Comparison of ENCODE assay signal across 9 mouse cellular contexts in genomic region chr5:135001309-135001708, GRCm38 (mm10). TPM values are rescaled to one million over a fixed set of nuclear protein-coding genes. Genes with fewer than 3 reads are reported as not detected.
DNase-seq lines count a peak whose midpoint lies in the region; ATAC-seq lines count a peak whose summit lies in the region.
"Had no signal": no experiment of that assay in that cellular context is flagged by ENCODE, and none has a peak within 500 bp of the region (broad histone marks: within the 10 kb centered on the region; RNA-seq: fewer than 3 reads in every experiment).

No protein-coding gene starts in this region.

- H3K4me3 ChIP-seq in forebrain, embryonic 11.5 days (ENCODE audit: low read depth, low read length) = no peak overlapping the region
- no peak overlapping the region for H3K4me3 ChIP-seq in lung, embryonic 15.5 days

- ATAC-seq in CD4-positive, CD25-positive, alpha-beta regulatory T cell, adult 4 months = no peak
- peak; percentile 66 for ATAC-seq in forebrain, embryonic 11.5 days (replicated peaks; ENCODE audit: low FRiP score)
- ATAC-seq in lung, embryonic 15.5 days (ENCODE audit: borderline replicate concordance, extremely low read depth, low FRiP score, low TSS enrichment) = peak; percentile 76

- no peaks in the 10 kb centered on the region for H3K9me3 ChIP-seq in forebrain, embryonic 11.5 days (ENCODE audit: control insufficient read depth, low read length)
- no peaks in the 10 kb centered on the region for H3K9me3 ChIP-seq in lung, embryonic 15.5 days

- H3K27ac ChIP-seq in forebrain, embryonic 11.5 days (ENCODE audit: low read depth, low read length) = peak overlapping the region; percentile 12; the same call in 1 of the 2 replicates
- peak overlapping the region; percentile 86 for H3K27ac ChIP-seq in lung, embryonic 15.5 days
- H3K27ac ChIP-seq: macrophage had no signal

- 2% methylated on average over 14 of the region's 14 CpGs for WGBS in forebrain, embryonic 11.5 days
- under 1% methylated on average over 14 of the region's 14 CpGs for WGBS in lung, embryonic 15.5 days

- H3K36me3 ChIP-seq in forebrain, embryonic 11.5 days (ENCODE audit: control insufficient read depth, insufficient read depth, low read length) = no peaks in the 10 kb centered on the region
- H3K36me3 ChIP-seq in lung, embryonic 15.5 days = no peaks in the 10 kb centered on the region

- peak; percentile 67 for DNase-seq in CD4-positive, CD25-positive, alpha-beta regulatory T cell, adult 2 months (ENCODE audit: low read depth, low spot score)
- peak; percentile 93 for DNase-seq in WW6 (ENCODE audit: low read depth, low spot score)
- DNase-seq in forebrain, embryonic 11.5 days (ENCODE audit: low spot score) = peak; percentile 85
- peak; percentile 87 to 91 for DNase-seq in kidney, adult 8-10 months
- DNase-seq in retina, embryonic 14.5 days (ENCODE audit: low spot score) = peak; percentile 71
- DNase-seq in left cerebral cortex, adult 18-20 months (ENCODE audit: low spot score in 2 of 2) = no peak

- H3K4me1 ChIP-seq in forebrain, embryonic 11.5 days (replicated peaks; ENCODE audit: control insufficient read depth, insufficient read depth, low read length) = peaks cover 5% of the 10 kb centered on the region; the same call in 1 of the 2 replicates
- H3K4me1 ChIP-seq in lung, embryonic 15.5 days = peaks cover 25% of the 10 kb centered on the region

- no peaks in the 10 kb centered on the region for H3K27me3 ChIP-seq in forebrain, embryonic 11.5 days (ENCODE audit: control insufficient read depth, insufficient read depth, low read length)
- H3K27me3 ChIP-seq in lung, embryonic 15.5 days = no peaks in the 10 kb centered on the region

- H3K9ac ChIP-seq in forebrain, embryonic 11.5 days (ENCODE audit: low read length) = no peak overlapping the region
- no peak overlapping the region for H3K9ac ChIP-seq in lung, embryonic 15.5 days

- H3K4me2 ChIP-seq in forebrain, embryonic 11.5 days (ENCODE audit: low read depth, low read length, severe bottlenecking) = peak overlapping the region; percentile 40; the same call in 1 of the 2 replicates
- H3K4me2 ChIP-seq in lung, embryonic 15.5 days = peak overlapping the region; percentile 33

RNA-seq across cellular contexts. Expression of gene Abhd11, which starts 7.6 kb away (rescaled TPM):
- 10 to 100 TPM; 64.3 to 80.5 TPM for polyA plus RNA-seq in CD4-positive, CD25-positive, alpha-beta regulatory T cell, adult 4 months (2017; shearing (Covaris generic))
- polyA plus RNA-seq in forebrain, embryonic 11.5 days (2014; fragmentation: Nextera tagmentation; extraction: Ambion mirVana) = 38.9 and 39.1 TPM in 2 replicates
- 66.7 and 66.9 TPM in 2 replicates for polyA plus RNA-seq in lung, embryonic 15.5 days (2015; fragmentation: Nextera tagmentation; extraction: Ambion mirVana)
- total RNA-seq in left cerebral cortex, adult 18-20 months (2021) = 10 to 100 TPM; 34.3 to 38.1 TPM

RNA-seq across cellular contexts. Expression of gene Cldn3, which starts 15.3 kb away (rescaled TPM):
- not detected for polyA plus RNA-seq in CD4-positive, CD25-positive, alpha-beta regulatory T cell, adult 4 months (2017; shearing (Covaris generic))
- 4.4 and 7.3 TPM in 2 replicates for polyA plus RNA-seq in forebrain, embryonic 11.5 days (2014; fragmentation: Nextera tagmentation; extraction: Ambion mirVana)
- polyA plus RNA-seq in lung, embryonic 15.5 days (2015; fragmentation: Nextera tagmentation; extraction: Ambion mirVana) = 241 and 259 TPM in 2 replicates
- under 1 TPM in 1 of 2 experiments, not detected in 1; 0.49 TPM for total RNA-seq in left cerebral cortex, adult 18-20 months (2021)
- polyA plus RNA-seq: macrophage had no signal

RNA-seq across cellular contexts. Expression of gene Stx1a, which starts 22.0 kb away (rescaled TPM):
- 10 to 100 TPM; 15.4 to 27.0 TPM for polyA plus RNA-seq in CD4-positive, CD25-positive, alpha-beta regulatory T cell, adult 4 months (2017; shearing (Covaris generic))
- polyA plus RNA-seq in forebrain, embryonic 11.5 days (2014; fragmentation: Nextera tagmentation; extraction: Ambion mirVana) = 11.2 and 14.9 TPM in 2 replicates
- 11.9 and 13.2 TPM in 2 replicates for polyA plus RNA-seq in lung, embryonic 15.5 days (2015; fragmentation: Nextera tagmentation; extraction: Ambion mirVana)
- total RNA-seq in left cerebral cortex, adult 18-20 months (2021) = 100 to 1,000 TPM; 309 to 311 TPM

RNA-seq across cellular contexts. Expression of gene Cldn4, which starts 54.6 kb away (rescaled TPM):
- polyA plus RNA-seq in CD4-positive, CD25-positive, alpha-beta regulatory T cell, adult 4 months (2017; shearing (Covaris generic)) = under 1 TPM in 1 of 2 experiments, not detected in 1; 0.40 TPM
- polyA plus RNA-seq in forebrain, embryonic 11.5 days (2014; fragmentation: Nextera tagmentation; extraction: Ambion mirVana) = 5.6 and 7.0 TPM in 2 replicates
- 31.7 and 34.3 TPM in 2 replicates for polyA plus RNA-seq in lung, embryonic 15.5 days (2015; fragmentation: Nextera tagmentation; extraction: Ambion mirVana)
- not detected for total RNA-seq in left cerebral cortex, adult 18-20 months (2021)
- polyA plus RNA-seq: macrophage had no signal

Comparison
In these comparisons a context has a peak if more than half of its experiments do, and no peak if none do; other contexts are left out.
1. DNase-seq: peak in CD4-positive, CD25-positive, alpha-beta regulatory T cell, adult 2 months (single experiment), WW6 (single experiment), forebrain, embryonic 11.5 days (single experiment), kidney, adult 8-10 months (2 of 2) and retina, embryonic 14.5 days (single experiment); none in left cerebral cortex, adult 18-20 months (0 of 2).
2. RNA of gene Cldn3, which starts 15.3 kb away (polyA plus RNA-seq): 241 to 259 TPM in lung, embryonic 15.5 days; 4.4 to 7.3 TPM in forebrain, embryonic 11.5 days and not detected in CD4-positive, CD25-positive, alpha-beta regulatory T cell, adult 4 months; every median in the first group is over 10 times any median in the second.